Mouse (Mus musculus): ENCODE data around the gene Ccdc73.

Ccdc73 gene

GRCm38 (mm10) chr2:105030505-105030904 lies 162.9 kb downstream of the Ccdc73 start:
- WGBS, result 90% methylated on average over 5 of the region's 5 CpGs

- WGBS, result 79% methylated on average over 3 of the region's 3 CpGs
Observed at GRCm38 (mm10) chr2:105034084-105034483, 166.5 kb downstream of the Ccdc73 start.

GRCm38 (mm10) chr2:105035985-105036384 lies 168.4 kb downstream of the Ccdc73 start:
- WGBS, result 72% methylated on average over 11 of the region's 11 CpGs

- WGBS, result 82% methylated on average over 11 of the region's 11 CpGs
Observed at GRCm38 (mm10) chr2:105036401-105037070, 168.9 kb downstream of the Ccdc73 start.

- WGBS, result 81% methylated on average over 7 of the region's 7 CpGs
Observed at GRCm38 (mm10) chr2:105037956-105038569, 170.5 kb downstream of the Ccdc73 start.

- 97% methylated on average over 5 of the region's 5 CpGs for WGBS
Observed at GRCm38 (mm10) chr2:105038879-105039278, 171.3 kb downstream of the Ccdc73 start.

GRCm38 (mm10) chr2:105040859-105041258 lies 173.3 kb downstream of the Ccdc73 start:
- 72% methylated on average over 4 of the region's 4 CpGs for WGBS

GRCm38 (mm10) chr2:105043152-105043551 lies 175.5 kb downstream of the Ccdc73 start:
- WGBS, result 69% methylated on average over 4 of the region's 4 CpGs

- 88% methylated on average over 1 of the region's 1 CpGs for WGBS
Observed at GRCm38 (mm10) chr2:105048301-105048700, 180.7 kb downstream of the Ccdc73 start.

GRCm38 (mm10) chr2:105055529-105055928 lies 187.9 kb downstream of the Ccdc73 start:
- WGBS, result 90% methylated on average over 1 of the region's 1 CpGs

GRCm38 (mm10) chr2:105058577-105059116 lies 191.0 kb downstream of the Ccdc73 start:
- 62% methylated on average over 7 of the region's 7 CpGs for WGBS

GRCm38 (mm10) chr2:105062741-105063372 lies 195.3 kb downstream of the Ccdc73 start:
- 66% methylated on average over 7 of the region's 7 CpGs for WGBS

Data from cerebral cortex, adult 2 months (tissue).